Mouse (Mus musculus) ES-CJ7 (cell line): ENCODE data around the gene Hspb2.

ENCODE experiments used
- DNase-seq: peaks from one replicate; pipeline ENCODE4 v3.0.0; 2011; ENCODE audit warnings: low read depth, low spot score

Hspb2 gene

GRCm38 (mm10) chr9:50750706-50751105, 1.4 kb downstream of the Hspb2 start:
- DNase-seq = no peak

- peak; percentile 79 for DNase-seq
These were observed 5.9 kb downstream of the Hspb2 start, which contains the start of gene 2310030G06Rik for GRCm38 (mm10) chr9:50746214-50746677. TSS of gene 2310030G06Rik (minus strand) at chr9:50746536.

GRCm38 (mm10) chr9:50745806-50746205, 6.3 kb downstream of the Hspb2 start:
- DNase-seq = no peak

- peak; percentile 37 for DNase-seq
These were observed 9.4 kb downstream of the Hspb2 start for GRCm38 (mm10) chr9:50742744-50743143.

- no peak for DNase-seq
These were observed 9.9 kb downstream of the Hspb2 start for GRCm38 (mm10) chr9:50742261-50742660.

- DNase-seq = peak; percentile 54
These were observed 11.0 kb downstream of the Hspb2 start for GRCm38 (mm10) chr9:50740867-50741784.

- DNase-seq = peak; percentile 96
These were observed 13.0 kb downstream of the Hspb2 start, which contains the start of gene Dixdc1 for GRCm38 (mm10) chr9:50738914-50739870. TSS of gene Dixdc1 (minus strand) at chr9:50739517.

GRCm38 (mm10) chr9:50734989-50735388, 17.2 kb downstream of the Hspb2 start:
- peak; percentile 81 for DNase-seq

- DNase-seq = no peak
These were observed 19.6 kb downstream of the Hspb2 start for GRCm38 (mm10) chr9:50732560-50732959.

- DNase-seq = peak; percentile 46
These were observed 22.6 kb downstream of the Hspb2 start for GRCm38 (mm10) chr9:50729600-50729999.

GRCm38 (mm10) chr9:50727925-50728651, 24.1 kb downstream of the Hspb2 start:
- peak; percentile 88 for DNase-seq

- peak; percentile 73 for DNase-seq
These were observed 24.8 kb downstream of the Hspb2 start for GRCm38 (mm10) chr9:50727171-50727924.

GRCm38 (mm10) chr9:50725921-50726590, 26.1 kb downstream of the Hspb2 start:
- no peak for DNase-seq

GRCm38 (mm10) chr9:50724661-50725330, 27.4 kb downstream of the Hspb2 start:
- DNase-seq = no peak

GRCm38 (mm10) chr9:50724147-50724546, 28.0 kb downstream of the Hspb2 start:
- no peak for DNase-seq

GRCm38 (mm10) chr9:50723406-50723805, 28.7 kb downstream of the Hspb2 start:
- DNase-seq = no peak

- DNase-seq = no peak
These were observed 29.7 kb downstream of the Hspb2 start for GRCm38 (mm10) chr9:50722451-50722911.

GRCm38 (mm10) chr9:50721061-50721460, 31.1 kb downstream of the Hspb2 start:
- DNase-seq = peak; percentile 44

GRCm38 (mm10) chr9:50718878-50719277, 33.3 kb downstream of the Hspb2 start:
- DNase-seq = no peak
